Mouse (Mus musculus) gastrocnemius, postnatal 25 days (tissue): ENCODE results near the gene Abca8a. TPM values are rescaled to one million over a fixed set of nuclear protein-coding genes. Genes with fewer than 3 reads are reported as not detected.

ENCODE experiments used
- DNase-seq: peaks from one replicate; pipeline ENCODE4 v3.0.0; 2022
- long read RNA-seq, 2 experiments: library from polyadenylated mRNA; stranded (forward); transcript quantifications; one replicate each; pipeline ENCODE4 v2.0.0; 2021
- total RNA-seq, 2 experiments: library from RNA; stranded (reverse); gene quantifications; 1 replicate in 1 of 2; 2 replicates in 1 of 2; pipeline ENCODE4 v1.2.3; 2021

Gene Abca8a
- total RNA-seq = 10 to 100 TPM; 28.7 to 31.4 TPM
- long read RNA-seq, experiment 1, full-length matches to known transcripts = 1 of 2 reads
- long read RNA-seq, experiment 1, partial matches to known transcripts = 1 of 2 reads
- long read RNA-seq, experiment 1, other reads (novel, unspliced or antisense) = 0 of 2 reads
- long read RNA-seq, experiment 2, full-length matches to known transcripts = 1 of 7 reads
- long read RNA-seq, experiment 2, partial matches to known transcripts = 3 of 7 reads
- long read RNA-seq, experiment 2, other reads (novel, unspliced or antisense) = 3 of 7 reads

DNA sequence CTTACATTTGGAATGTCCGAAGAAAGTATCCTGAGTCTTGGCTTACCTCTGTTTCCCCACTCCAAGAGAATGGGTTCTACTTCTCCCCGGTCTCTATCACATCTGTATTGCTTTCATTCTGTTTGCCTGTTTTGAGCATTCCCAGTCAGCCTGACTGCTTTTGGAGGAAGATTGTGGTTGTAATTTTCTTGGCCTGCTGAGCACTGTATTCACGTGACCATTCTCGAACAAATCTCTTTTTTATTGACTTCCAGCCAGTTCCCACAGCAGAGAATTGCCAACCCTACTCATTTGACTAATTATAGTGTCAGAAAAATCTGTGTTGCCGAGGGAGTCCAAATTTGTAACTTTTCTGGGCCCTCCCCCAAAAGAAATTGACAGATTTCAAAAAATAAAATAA lies at the start of gene Abca8a:
Gene Abca8a (minus strand): TSS at position 121 of the 400 bp plus-strand sequence.
- DNase-seq = peak; percentile 16

DNA sequence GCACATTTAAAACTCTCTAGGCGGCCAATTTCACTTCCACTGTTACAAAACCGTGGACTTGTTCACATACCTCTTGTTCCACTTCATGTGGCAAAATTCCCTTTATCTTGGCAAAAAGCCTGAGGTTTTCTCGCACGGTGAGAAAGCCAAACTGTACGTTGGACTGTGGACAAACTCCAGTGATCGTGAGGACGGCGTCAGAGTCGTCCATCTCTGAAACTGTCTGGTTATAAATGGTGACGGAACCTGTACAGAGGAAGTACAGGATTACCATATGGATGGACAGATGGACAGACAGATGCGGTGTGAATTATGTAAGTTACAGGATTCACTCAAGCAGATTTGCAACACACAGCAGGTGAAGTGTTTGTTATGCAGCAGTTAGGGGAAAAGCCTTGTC lies 49.6 kb upstream of the Abca8a start:
- no peak for DNase-seq

DNA sequence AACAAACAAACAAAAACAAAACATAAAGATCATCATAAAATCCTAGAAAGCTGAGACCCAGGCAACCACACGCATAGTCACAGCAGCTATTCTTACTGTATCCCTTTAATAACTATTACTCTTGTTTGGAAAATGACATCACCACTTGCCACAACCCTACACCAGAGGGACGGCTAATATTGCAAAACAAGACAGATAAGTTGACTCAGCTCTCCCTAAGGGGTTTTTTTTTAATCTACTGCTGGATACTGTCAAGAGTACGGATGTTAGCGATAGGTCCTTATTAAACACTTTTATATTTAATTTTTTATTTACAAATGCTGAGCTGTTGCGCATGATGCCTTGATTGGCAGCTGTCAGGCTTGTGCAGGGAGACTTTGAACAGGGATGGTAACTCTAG lies 35.0 kb upstream of the Abca8a start:
- DNase-seq = no peak

DNA sequence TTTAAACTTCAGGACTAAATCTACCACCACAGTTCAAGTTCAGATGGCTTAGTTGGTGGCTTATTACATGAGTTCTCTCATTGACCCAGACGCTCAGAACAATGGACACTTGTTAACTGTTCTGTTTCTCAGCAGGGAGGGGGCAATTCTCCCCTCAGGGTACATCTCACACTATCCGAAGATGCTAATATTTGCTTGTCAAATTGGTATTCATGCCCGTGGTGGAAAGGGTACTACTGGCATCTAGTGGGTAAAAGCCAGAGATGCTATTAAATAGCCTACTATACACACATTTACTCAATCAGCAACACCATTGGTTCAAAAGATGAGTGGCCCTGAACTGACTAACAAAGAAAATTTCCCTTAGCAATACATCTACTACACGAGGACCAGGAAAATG lies 15.4 kb upstream of the Abca8a start:
- no peak for DNase-seq

DNA sequence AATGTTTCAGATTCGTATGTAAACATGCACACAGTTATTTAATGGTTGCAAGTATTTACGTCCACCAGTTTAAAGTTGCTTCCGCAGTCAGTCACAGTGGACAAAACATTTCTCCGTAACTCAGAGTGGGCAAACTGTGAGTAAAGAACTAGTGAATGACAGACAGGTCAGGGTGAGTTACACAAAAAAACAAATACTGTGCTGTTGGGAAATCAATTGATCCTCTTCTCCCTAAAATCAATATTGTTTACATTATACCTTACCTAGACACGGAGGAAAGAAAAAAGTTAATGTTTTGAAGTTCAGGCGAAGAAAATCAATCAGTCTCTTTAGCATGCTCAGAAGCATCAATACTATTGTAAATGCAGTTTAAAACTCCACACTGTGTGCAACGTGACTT lies 5.7 kb upstream of the Abca8a start:
- no peak for DNase-seq

- peak; percentile 8 for DNase-seq
Measured at GRCm38 (mm10) chr11:110098901-110099300, 3.1 kb upstream of the Abca8a start.

- DNase-seq = no peak
Measured at GRCm38 (mm10) chr11:110097465-110097864, 1.7 kb upstream of the Abca8a start.

- DNase-seq = no peak
Measured at GRCm38 (mm10) chr11:110094846-110095380, 865 bp downstream of the Abca8a start.

DNA sequence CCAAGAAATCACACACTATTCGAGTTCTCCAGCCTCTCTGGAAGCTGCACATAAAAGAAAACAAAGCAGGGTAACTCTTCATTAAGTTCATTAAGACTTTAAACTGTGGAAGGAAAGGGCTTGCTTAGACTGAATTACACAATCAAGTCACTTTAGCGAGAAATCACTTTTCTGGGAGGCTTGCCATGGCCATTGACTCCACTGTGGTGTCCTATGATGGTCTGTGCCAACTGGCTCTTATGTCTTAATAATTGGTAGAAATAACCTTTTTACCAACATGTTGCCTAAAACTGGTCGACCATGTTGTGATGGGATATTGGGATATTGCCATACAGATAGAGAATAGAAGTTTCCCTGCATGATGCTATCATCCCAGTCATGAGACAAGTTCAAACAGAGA lies 1.5 kb downstream of the Abca8a start:
- peak; percentile 11 for DNase-seq

DNA sequence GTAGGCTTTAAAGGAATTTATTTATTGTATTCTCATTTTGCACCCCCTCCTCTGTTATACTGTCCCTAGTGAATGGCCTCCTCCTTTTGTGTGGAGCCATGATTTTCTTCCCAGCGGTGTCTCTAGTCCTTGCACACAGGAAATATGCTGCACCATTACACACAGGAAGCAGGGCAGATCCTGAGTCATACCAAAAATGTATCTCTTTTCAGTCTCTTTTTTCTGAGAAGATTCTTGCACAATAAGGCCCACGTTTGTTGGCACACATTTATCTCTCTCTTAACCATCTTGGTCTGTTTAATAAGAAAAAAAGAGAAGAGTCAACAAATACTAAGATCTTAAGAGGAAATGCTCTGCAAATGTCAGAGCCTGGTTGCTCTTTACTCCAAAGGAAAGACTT lies 4.5 kb downstream of the Abca8a start:
- no peak for DNase-seq

- DNase-seq = no peak
Measured at GRCm38 (mm10) chr11:110072158-110072557, 23.6 kb downstream of the Abca8a start.

GRCm38 (mm10) chr11:110061032-110061431 lies 34.7 kb downstream of the Abca8a start:
- DNase-seq = no peak

GRCm38 (mm10) chr11:110060127-110060526 lies 35.7 kb downstream of the Abca8a start:
- no peak for DNase-seq

DNA sequence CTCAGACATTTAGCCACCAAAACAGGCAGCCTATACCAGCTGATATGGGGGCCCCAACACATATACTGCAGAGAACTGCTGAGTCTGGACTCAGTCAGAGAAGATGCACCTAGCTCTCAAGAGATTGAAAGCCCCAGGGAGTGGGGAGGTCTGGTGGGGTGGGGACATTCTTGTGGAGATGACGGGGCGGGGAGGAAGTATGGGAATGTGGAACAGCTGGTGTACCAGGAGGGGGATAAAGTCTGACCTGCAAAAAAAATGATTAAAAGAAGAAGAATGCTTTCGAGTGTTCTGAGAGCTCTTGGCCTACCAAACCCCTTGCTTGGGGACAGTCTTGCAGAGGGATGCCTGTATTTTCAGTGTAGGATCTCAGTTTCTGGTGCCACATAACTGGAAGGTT lies 42.1 kb downstream of the Abca8a start:
- DNase-seq = no peak

DNA sequence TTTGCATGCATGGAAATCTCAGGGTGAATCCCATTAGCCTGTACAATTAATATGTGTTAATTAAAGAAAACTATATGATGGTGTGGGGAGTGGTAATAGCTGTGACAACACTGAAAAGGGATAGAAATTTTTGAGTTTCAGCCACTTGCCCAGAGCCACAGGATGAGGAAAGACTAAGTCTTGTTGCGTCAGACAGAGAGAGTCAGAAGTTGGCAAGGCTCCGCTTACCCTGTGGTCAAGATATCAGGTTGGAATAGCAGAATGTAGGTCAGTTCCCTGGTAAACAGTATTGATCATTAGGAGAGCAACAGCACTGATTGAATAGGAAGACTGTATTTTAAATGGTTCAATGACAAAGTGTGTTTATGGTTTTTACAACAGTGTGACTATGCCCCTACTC lies 58.0 kb downstream of the Abca8a start:
- no peak for DNase-seq

- peak; percentile 45 for DNase-seq
Measured at GRCm38 (mm10) chr11:110028913-110029695, 66.7 kb downstream of the Abca8a start.

DNA sequence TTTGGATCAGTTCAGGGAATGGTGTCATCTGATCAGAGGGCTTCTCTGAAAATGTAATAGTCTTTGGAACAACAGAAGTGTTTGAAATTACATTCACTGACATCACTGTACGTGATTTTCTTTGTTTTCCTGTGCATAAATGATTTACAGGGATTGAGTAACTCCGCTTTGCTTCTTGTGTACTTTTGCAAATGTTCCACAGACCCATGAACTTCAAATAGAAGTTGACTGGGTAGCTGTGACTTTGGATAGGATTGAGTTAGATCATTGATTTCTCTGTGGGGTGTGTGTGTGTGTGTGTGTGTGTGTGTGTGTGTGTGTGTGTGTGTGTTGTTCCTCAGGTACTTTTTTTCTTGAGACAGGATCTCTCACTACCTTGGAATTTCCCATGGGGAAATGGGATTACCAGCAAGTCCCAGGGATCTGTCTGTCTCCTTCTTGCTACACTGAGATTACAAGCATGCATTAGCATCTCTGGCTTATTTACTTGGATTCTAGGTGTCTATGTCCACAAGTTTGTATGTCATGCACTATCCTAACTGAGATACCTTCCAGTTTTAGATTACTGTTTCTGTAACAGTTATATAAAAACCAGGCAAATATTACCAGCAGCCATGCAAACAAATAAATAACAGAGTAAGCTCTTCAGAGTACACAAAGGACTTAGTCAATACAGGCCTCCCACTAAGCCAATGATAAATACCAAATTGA lies 84.8 kb downstream of the Abca8a start:
- DNase-seq = no peak

DNA sequence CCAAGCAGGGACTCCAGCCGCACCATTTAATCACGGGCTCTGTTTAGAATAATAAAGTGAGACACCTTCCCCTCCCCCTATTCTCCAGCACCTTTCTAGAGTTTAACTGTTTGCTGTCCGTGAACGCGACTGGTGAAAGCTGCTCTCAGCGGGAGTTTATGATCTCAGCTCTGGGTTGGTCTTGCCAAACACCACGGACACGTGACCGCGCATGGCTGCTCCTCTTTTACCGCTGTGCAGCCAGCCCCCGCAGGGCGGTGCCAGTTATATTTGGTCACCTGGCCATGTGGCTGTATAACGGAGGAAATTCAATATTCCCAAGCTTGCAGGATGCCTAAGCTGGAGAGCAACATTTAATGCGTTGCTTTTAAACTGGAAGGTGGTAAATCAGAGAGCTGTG lies 100.2 kb downstream of the Abca8a start, which contains the start of gene Abca8b:
Gene Abca8b (minus strand): TSS at position 222 of the 400 bp plus-strand sequence.
- peak; percentile 87 for DNase-seq

- no peak for DNase-seq
Measured at GRCm38 (mm10) chr11:109995013-109995412, 100.8 kb downstream of the Abca8a start.

- no peak for DNase-seq
Measured at GRCm38 (mm10) chr11:109994014-109994413, 101.8 kb downstream of the Abca8a start.

GRCm38 (mm10) chr11:109991270-109991669 lies 104.5 kb downstream of the Abca8a start:
- DNase-seq = no peak

- no peak for DNase-seq
Measured at GRCm38 (mm10) chr11:109990256-109990655, 105.5 kb downstream of the Abca8a start.

DNA sequence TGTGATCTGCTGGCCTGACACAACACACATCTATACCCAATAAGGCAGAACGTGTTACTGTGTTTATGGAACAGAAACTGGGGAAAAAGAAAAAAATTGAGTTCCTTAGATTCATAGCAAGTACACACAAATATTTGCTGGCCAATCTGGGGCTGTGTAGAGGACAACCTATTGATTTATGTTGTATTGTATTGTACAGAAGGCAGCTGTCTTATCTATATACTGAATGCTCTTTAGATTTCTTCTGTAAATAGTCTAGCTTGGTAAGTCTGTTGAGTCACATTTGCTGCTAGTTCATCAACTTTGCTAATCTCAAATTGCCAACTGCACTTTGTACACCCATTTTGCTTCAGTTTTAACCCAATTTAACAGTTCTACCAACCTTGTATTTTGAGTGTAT lies 107.6 kb downstream of the Abca8a start:
- no peak for DNase-seq
